Mouse (Mus musculus) megakaryocyte progenitor cell, adult 5-6 weeks (primary cell): Measurements from ENCODE around the gene Klhl29. TPM values are rescaled to one million over a fixed set of nuclear protein-coding genes. Genes with fewer than 3 reads are reported as not detected.
A peak's percentile ranks its signal among the peaks of the same experiment; 100 is the strongest.

Source experiments
- ATAC-seq: replicated peaks from 2 replicates; pipeline ENCODE4 v1.8.0; 2016; ENCODE audit warnings: mild to moderate bottlenecking, moderate TSS enrichment, inconsistent platforms; ENCODE audit not compliant: poor library complexity
- total RNA-seq, 2 experiments: library from RNA; stranded (forward) in 1 of 2; stranded (reverse) in 1 of 2; fragments of 157-497, 149-512 nt in 1 of 2; fragments of 200-1000 nt in 1 of 2; gene quantifications; 2 replicates each; pipeline versions ENCODE4 v1.2.3 to v1.2.4; 2015 to 2017

The Klhl29 gene
- total RNA-seq, 2 experiments from 2014 or later, result not detected

GRCm38 (mm10) chr12:5226676-5227654 lies 148.5 kb downstream of the Klhl29 start:
- ATAC-seq, result no peak

- no peak for ATAC-seq
Observed at GRCm38 (mm10) chr12:5223595-5223994, 151.9 kb downstream of the Klhl29 start.

GRCm38 (mm10) chr12:5222439-5223202 lies 152.9 kb downstream of the Klhl29 start:
- peak; percentile 76 for ATAC-seq

- ATAC-seq, result no peak
Observed at GRCm38 (mm10) chr12:5219913-5220575, 155.4 kb downstream of the Klhl29 start.

GRCm38 (mm10) chr12:5215836-5216747 lies 159.4 kb downstream of the Klhl29 start:
- ATAC-seq, result no peak

- ATAC-seq, result no peak
Observed at GRCm38 (mm10) chr12:5214266-5214665, 161.2 kb downstream of the Klhl29 start.

GRCm38 (mm10) chr12:5213339-5214104 lies 162.0 kb downstream of the Klhl29 start:
- ATAC-seq, result peak; percentile 72

- no peak for ATAC-seq
Observed at GRCm38 (mm10) chr12:5211884-5212283, 163.6 kb downstream of the Klhl29 start.

- ATAC-seq, result no peak
Observed at GRCm38 (mm10) chr12:5210786-5211185, 164.7 kb downstream of the Klhl29 start.

- peak; percentile 62 for ATAC-seq
Observed at GRCm38 (mm10) chr12:5207941-5208905, 167.3 kb downstream of the Klhl29 start.

GRCm38 (mm10) chr12:5207172-5207571 lies 168.3 kb downstream of the Klhl29 start:
- ATAC-seq, result peak; percentile 51

- no peak for ATAC-seq
Observed at GRCm38 (mm10) chr12:5204071-5204840, 171.2 kb downstream of the Klhl29 start.

- ATAC-seq, result no peak
Observed at GRCm38 (mm10) chr12:5203385-5203784, 172.1 kb downstream of the Klhl29 start.

GRCm38 (mm10) chr12:5198254-5198653 lies 177.2 kb downstream of the Klhl29 start:
- ATAC-seq, result no peak

GRCm38 (mm10) chr12:5194176-5194575 lies 181.3 kb downstream of the Klhl29 start:
- ATAC-seq, result no peak

GRCm38 (mm10) chr12:5192380-5192718 lies 183.1 kb downstream of the Klhl29 start:
- no peak for ATAC-seq

- ATAC-seq, result no peak
Observed at GRCm38 (mm10) chr12:5191628-5192379, 183.7 kb downstream of the Klhl29 start.
